Mouse (Mus musculus): ENCODE data around the gene Slc46a2.

The Slc46a2 gene

DNA sequence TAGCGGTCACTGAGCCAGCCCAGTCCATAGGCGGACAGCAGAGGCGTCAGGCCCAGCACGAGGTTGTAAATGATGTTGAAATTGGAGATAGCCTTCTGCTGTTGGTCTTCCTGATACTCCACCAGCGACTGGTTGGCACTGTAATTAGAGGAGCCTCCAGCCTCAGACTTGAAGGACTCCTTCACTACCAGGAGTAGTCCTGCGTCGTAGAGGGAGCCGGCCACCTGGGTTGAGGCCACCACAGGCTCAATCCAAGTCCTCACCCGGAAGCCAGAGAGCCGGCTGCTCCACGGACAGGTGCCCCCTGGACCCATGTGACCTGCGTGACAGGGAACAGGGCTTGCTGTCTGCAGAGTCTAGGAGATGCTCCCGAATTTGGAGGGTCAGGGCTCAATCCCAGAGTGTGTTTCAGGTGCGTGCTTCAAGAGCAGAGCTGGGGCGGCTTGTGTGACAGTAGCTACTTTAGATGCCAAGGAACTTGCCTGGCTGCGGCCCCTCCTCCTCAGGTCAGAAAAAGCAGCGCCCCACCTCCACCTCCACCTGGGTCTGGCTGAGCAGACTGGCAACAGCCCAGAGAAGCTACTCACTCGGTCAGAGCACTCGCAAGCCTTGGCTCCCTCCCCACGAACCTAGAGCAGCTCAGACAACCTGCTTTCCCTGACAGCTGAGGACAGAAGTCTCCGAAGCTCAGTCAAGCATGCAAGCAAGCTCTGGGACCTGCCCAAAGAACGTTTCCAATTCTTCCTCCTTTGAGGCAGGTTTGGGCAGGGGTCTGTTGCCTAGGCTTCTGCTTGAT lies at the start of gene Slc46a2:
Slc46a2 (minus strand) TSS at position 449 of the 796 bp plus-strand sequence.
- no peak for DNase-seq (ENCODE audit: low read depth in 1 of 2, low spot score in 2 of 2)

DNA sequence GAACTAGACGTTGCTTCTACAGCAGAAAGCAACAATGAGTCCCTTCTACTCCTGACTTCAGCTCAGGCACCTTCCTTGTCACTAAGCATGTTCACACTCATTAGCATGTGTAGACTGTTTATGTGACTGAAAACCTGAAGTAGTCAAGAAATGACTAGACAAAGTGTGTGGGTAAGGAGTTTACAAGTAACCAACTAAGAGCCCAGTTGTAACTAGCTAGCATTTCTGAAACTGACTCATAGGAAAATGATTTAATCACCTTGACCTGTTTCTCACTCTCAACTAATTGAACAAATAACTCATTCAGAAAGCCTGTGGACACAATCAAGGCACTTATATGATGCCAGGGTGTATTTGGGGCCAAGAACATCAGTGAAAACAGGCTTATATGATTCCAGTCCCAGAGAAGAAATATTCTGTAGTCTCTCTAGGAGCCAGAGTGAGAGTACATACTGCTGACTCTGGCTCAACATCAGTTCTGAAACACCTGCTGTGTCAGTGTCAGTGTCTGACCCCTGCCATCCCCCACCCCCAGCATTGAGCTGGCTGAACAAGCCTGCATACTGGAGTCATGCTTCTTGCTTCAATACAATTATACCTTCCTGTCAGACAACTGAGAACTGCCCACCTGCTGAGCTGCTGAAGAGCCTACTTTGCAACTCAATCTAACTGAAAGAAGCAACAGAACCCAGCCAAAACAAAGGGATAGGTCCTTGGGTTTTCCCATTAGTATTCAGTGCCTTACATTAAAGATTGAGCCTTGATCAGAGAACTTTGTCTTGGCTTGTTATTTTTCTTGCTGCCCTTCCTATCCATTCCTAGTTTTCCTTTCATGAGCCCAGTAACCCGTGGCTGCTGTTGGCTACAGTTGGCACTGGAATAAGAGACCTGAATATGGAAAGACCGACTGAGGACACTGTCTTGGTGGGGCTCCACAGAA lies 48.8 kb upstream of the Slc46a2 start, which contains the start of gene Mup6:
Mup6 (plus strand) TSS at position 890 of the 940 bp plus-strand sequence.
- no peak for DNase-seq (ENCODE audit: low read depth in 1 of 2, low spot score in 2 of 2)

DNA sequence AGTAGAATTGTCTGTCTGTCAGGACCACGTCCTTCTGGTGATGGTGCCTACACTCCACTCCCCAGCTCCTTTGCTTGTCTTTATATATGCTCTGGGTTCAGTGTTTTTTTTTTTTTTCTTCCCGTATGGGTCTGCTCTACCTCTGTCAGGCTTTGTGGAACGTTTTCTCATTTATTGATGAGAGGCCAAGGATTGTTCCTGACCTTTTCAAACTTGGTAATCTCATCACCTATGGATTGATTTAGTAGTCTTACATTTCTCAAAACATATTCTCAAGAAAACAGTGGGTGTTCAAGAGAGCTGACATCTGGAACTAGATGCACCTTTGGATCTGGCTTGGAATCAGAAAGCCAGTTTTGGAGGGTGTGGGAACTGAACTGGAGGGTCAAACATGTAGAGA lies 45.8 kb upstream of the Slc46a2 start, which contains the start of gene Mup4:
Mup4 (minus strand) TSS at position 101 of the 400 bp plus-strand sequence.
- no peak for DNase-seq (ENCODE audit: low read depth in 1 of 2, low spot score in 2 of 2)

DNA sequence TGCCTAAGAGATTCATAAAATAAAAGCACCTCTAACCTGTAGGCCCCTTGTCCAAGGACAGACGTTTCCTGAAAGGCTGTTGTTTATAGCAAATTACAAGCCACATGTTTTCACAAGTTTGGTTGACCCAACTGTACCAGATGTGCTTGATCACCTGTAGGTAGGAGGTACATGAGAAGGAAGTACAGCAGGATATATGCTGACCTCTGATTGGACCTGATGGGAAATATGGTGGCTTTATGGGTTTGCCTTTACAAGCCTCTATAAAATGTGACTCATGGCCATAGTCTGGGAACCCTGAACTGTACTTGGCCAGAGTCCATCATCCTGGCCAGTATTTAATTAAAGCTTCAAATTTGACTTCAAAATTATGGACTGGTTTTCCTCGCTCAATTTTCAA lies 22.7 kb upstream of the Slc46a2 start:
- no peak for DNase-seq (ENCODE audit: low read depth in 1 of 2, low spot score in 2 of 2)

DNA sequence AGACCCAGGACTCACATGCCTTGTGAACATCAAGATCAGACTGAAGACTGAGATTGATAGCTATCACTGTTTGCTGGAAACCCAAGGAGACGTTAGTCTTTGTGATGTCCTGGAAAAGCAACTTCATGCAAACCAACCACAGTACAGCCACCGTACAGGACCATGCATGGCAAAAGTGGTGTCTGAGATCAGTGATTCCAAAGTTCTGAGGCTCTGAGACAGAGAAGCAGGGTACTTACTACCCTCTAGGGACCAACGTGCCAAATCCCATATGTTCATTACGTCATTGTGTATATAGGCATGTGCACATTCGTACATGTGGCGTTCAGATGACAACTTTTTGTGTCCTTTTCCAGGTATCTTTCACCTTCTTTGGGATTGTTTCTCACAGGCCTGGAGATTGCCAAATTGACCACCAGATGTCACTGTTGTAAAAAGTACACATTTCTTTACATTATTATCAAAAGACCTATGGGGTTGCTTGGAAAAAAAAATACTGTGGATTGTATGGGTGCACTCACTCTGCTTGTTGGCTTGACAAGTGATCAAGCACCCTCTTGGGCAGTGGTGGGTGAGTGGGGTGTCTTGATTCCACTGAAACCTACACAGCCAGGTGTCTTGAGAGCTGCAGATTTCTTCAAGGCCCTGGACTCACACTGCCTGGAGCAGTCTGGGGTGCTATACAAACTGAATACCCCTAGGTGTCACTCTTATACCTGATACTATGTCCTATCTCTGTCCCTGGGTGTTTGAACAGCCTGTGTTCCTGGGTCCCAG lies 17.8 kb upstream of the Slc46a2 start:
- no peak for DNase-seq (ENCODE audit: low read depth in 1 of 2, low spot score in 2 of 2)

DNA sequence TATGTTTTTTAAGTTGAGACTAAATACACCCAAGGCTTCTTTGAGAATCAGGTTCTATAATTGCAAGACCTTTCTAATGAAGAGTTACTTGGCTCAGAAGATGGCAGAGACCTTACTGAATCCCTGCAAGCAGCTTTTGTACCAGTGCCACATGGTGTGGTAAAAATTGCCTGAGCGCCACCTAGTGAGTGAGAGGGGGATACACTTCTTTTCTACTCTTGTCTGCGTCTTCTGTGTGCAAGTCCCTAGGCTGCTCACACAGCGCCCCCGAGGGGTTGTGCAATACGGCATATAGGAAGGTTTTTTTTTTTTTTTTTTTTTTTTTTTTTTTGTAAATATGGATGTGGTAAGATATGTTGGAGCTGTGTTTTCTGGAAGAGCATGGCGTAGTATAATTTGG lies 13.5 kb upstream of the Slc46a2 start:
- peak; percentile 13 to 37 for DNase-seq (ENCODE audit: low read depth in 1 of 2, low spot score in 2 of 2)

DNA sequence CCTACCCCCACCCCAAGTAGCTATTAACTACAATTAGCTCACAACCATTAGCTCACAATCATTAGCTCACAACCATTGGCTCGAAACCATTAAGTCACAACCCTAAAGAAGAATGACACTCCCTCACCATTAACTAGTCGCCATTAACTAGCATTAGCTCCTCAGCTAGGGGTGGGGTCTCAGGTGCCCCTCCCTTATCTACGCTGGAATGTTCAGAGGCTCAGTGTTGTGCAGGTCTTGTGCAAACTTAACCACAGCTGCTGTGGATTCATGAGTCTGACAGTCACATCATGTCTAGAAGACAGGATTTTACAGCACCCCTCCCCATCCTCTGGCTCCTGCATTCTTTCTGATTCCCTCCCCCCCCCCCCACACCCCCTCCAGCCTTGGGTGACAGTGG lies 12.8 kb upstream of the Slc46a2 start:
- no peak for DNase-seq (ENCODE audit: low read depth in 1 of 2, low spot score in 2 of 2)

DNA sequence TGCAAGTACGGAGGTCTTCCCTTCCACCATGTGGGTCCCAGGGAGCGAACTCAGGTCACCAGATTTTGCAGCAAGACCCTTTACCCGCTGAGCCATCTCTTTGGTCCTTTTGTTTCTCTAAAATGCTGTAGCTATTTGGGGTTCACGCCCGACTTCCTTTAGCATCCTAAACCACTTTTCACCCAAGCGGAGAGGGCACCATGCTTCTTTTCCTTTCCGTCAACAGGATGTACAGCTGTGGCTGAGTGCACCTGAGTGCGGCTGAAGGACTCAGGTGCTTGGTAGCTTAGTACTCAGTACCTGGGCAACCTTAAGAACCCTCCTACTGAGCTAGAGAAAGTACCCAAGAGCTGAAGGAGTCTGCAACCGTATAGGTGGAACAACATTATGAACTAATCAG lies 10.2 kb upstream of the Slc46a2 start:
- DNase-seq (ENCODE audit: low read depth in 1 of 2, low spot score in 2 of 2): no peak

DNA sequence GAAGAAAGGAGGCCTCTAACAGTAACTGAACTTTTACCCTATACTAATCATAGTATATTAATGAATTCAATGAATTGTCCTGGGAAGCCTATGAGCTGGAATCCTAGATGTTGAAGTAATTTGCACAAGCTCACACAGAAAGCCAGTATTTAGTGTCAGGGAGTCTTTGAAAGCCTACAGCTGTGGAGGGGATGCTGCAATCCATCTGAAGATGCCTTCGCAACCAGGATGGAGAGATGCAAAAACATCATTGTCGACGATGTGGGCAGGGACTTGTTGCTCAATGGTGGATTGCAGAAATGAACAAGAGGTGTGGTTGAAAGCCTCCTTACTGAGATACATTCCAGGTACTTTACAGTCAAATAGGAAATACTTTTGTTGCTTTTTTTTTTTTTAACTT lies 3.1 kb upstream of the Slc46a2 start:
- no peak for DNase-seq (ENCODE audit: low read depth in 1 of 2, low spot score in 2 of 2)

DNA sequence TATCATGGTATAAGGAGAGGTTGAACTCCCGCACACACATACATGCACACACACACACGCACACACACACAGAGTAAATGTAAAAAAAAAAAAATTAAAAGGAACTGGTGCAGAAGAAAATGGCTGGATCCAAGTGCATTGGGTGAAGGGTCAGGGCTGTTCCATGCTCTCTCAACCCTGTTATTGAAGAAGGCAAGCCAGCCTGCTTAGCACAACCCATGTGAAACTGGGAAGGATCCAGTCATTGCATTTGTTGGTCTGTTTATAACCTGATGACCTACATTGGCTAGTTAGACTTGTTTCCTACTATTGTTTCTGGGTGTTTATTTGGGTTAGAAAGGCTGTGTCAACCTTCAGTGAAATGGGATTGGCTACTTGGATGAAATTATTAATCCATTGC lies 6.1 kb downstream of the Slc46a2 start:
- no peak for DNase-seq (ENCODE audit: low read depth in 1 of 2, low spot score in 2 of 2)

DNA sequence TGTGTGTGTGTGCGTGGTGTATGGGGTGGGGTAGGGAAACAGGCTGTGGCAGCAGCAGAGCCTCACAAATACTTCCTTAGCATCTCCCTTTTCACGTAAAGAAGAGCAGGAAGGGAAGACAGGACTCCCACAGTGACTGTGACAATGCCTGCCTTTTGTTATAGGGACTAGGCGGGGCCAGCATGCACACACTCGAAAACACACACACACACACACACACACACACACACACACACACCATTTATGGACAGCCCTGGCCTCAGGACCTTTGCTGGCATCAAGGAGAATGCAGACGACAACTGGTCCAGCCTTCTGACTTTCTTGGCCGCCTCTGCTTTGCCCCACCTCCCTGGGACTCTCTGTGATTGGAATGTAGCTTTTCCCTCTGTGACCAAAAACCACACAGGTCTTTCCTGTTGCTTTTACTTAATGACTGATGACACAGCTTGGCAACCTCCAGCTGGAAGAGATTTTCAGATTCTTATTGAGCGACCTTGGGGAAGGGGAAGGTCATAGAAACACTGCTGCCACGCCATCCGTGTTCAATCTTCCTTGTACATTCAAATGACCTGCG lies 7.1 kb downstream of the Slc46a2 start:
- no peak for DNase-seq (ENCODE audit: low read depth in 1 of 2, low spot score in 2 of 2)

DNA sequence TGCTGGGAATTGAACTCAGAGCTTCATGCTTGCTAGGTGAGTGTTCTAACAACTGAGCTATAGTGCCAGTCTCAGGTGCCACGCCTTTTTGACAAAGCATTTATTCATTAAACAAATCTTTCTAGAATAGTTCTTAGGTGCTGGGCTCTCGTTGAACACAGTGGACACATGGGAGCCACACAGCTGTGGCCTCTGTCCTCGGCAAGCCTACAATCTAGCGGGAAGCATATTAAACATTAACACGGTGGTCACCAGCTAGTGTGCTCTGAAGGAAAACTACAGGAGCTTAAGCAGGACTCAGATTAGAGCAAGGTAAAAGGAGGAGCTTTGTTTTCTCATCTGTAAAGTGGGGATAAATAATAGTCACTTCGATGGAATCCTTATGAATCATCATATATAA lies 7.8 kb downstream of the Slc46a2 start:
- DNase-seq (ENCODE audit: low read depth in 1 of 2, low spot score in 2 of 2): no peak

DNA sequence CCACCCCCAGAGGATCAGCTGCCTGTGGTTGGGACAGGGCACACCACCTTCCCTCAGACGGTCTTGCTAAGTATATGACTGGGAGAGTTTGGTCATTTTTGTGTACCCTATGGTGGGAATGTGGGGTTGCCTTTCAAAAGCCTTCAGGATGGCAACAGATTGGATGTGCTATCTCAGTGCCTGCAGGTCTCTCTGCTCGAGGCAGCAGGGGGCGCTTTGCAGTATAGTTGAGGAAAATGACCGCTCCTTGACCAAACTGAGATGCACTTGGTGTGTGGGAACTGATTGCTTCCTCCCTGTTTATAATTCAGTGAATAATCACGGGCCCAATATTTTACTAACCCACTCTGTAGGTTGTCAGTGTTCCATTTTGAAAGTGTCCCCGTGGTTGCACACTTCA lies 12.3 kb downstream of the Slc46a2 start:
- no peak for DNase-seq (ENCODE audit: low read depth in 1 of 2, low spot score in 2 of 2)

DNA sequence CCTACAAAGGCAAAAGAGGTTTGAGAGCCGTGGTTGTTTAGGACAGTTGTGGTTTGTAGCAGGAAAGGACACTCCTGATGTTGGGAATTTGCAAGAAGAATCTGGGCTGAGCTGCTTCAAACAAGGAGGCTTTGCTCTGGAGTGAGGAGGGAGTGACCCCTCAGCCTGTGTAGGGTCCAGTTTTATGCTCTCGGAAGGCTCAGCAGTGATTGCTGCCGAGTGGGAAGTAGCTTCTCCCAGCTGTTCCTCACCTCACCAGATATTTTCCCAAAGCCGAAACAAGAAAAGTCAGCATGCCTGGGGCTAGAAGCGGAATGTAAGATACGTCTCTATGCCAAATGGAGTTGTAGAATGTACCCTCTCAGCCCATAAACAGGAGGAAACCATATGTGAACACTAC lies 13.0 kb downstream of the Slc46a2 start:
- DNase-seq (ENCODE audit: low read depth in 1 of 2, low spot score in 2 of 2): no peak

DNA sequence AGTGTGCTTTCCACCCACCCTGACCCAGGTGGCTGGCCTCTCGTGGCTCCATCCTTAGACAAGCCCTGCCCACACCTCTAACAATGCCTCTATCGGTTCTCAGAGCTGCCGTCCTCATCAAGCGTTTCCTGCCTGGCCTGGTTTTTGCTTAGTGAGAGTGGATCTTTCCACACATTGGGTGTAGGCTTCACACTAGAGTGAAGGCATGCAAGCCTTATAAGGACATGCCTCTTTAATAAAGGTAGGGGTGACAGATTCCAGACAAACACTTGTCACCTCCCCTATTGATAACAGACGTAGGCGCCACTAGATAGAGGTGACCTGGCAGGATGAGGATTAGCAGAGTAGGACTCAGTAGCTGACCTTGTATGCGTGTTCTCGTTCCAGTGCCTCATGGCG lies 16.3 kb downstream of the Slc46a2 start:
- no peak for DNase-seq (ENCODE audit: low read depth in 1 of 2, low spot score in 2 of 2)

DNA sequence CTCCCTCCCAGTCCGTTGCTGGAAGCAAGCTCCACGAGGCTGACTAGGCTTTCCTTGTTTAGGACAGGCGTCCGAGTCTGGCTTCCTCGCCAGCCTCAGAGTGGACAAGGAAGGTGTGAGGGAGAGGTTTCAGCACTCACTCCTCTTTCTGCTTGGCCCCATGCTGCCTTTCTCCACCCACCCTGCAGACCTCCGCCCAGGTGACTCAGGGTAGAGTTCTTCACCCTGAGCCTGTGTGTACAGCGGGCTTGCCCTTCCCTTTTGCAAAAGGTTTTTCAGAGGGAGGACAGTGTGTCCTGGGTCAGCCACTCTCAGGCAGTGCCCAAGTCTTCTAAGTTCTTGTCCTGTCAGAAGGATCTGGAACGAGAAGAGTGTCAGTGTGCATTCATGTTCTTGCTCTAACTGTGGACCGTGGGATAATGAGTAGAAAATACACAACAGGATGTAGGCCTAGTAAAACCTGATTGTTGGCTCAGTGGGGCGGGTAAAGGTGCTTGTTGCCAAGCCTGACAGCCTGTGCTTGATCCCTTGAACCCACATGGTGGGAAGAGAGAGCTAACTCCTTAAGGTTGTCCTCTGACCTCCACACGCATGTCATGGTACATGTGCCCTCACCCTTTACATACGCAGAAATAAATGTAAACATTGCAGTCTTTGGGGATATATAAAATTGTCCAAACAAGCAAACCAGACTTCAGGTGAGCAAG lies 16.9 kb downstream of the Slc46a2 start:
- no peak for DNase-seq (ENCODE audit: low read depth in 1 of 2, low spot score in 2 of 2)

DNA sequence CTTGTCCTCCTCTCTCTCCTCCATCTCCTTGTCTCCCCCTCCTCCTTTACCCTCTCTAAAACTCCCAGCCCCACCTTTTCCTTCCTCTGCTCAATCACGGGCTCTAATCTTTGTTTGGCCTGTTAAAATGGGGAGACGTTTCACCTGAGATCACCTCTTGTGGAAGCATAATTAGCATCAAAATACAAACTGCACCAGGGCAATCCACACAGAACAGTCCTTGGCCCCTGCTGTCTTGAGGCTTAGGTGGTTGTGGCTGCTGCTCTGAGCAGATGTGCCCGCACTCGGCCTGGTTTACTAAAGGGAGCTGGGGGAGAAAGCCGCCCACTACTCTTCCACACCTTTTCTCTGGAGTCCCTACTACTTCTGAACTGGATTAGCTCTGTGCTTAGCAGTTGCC lies 18.9 kb downstream of the Slc46a2 start:
- no peak for DNase-seq (ENCODE audit: low read depth in 1 of 2, low spot score in 2 of 2)

DNA sequence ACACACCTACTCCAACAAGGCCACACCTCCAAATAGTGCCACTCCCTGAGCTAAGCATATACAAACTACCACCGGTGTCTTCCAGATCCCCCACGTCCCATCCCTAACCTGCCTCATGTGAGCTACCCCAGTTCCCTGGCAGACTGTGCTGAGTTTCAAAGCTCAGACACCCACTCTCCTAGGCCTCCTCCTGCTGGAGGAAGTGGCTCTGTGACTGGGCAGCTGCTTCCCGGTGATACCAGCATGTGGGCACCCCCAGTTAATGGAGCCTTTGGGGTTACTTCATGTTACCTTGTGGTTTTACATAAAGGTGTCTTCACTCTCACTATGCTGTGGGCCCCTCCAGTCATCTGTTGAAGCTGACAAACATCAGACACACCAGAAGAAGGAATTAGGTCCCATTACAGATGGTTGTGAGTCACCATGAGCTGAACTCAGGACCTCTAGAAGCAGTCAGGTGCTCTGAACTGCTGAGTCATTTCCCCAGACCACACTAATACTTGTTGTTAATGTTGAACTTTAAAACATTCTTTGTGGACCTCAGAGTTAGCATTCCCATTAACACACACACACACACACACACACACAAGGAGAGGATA lies 19.8 kb downstream of the Slc46a2 start:
- DNase-seq (ENCODE audit: low read depth in 1 of 2, low spot score in 2 of 2): no peak

DNA sequence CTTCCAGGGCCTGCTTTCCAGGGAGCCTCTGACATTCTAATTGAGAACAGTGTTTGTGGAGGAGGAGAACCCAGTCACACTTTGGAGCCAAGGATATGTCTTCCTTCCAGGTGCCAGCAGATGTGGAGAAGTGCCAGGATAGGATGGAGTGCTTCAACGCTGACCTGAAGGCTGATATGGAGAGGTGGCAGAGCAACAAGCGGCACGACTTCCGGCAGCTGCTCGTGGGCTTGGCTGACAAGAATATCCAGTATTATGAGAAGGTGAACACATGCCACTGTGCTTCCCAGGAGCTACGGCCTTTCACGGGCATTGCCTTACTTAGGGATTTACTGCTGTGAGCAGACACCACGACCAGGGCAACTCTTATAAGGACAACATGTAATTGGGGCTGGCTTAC lies 20.4 kb downstream of the Slc46a2 start:
- DNase-seq (ENCODE audit: low read depth in 1 of 2, low spot score in 2 of 2): no peak

DNA sequence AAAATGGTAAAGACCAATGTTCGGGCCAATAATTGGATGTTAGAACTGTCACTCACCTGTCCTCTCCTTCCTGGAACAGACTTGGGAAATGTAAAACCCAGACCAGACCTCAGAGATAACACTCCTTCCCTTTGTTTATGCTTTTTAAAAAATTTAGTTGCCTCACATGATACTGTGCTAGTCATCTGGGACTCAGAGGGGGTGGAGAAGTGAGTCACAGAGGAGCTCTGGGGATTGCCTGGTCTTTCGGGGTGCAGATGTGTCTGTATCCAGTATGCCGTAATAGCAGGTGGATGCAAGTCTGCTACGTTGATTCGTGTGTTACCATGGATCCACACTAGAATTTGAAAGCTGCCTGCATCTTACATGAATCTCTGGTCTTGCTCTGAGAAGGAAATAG lies 22.1 kb downstream of the Slc46a2 start:
- no peak for DNase-seq (ENCODE audit: low read depth in 1 of 2, low spot score in 2 of 2)

Measured in monocyte, adult 2 months (primary cell).